Mouse (Mus musculus) heart, postnatal 0 days (tissue): Measurements from ENCODE around the gene Rnpep. TPM values are rescaled to one million over a fixed set of nuclear protein-coding genes. Genes with fewer than 3 reads are reported as not detected.
"Not testable (repeated sequence)": the region's sequence is repeated elsewhere in the genome, so short reads cannot be mapped to it uniquely, and the experiment has no call there.

Source experiments
- ATAC-seq: fragments of 200-750 bp; cut with Nextera tagmentation; 2 replicates; pipeline ENCODE4 v1.8.0; 2017; ENCODE audit warnings: low read depth, moderate number of reproducible peaks, moderate library complexity; ENCODE audit not compliant: insufficient read depth
- DNase-seq: peaks from one replicate; pipeline ENCODE4 v3.0.0-alpha.2; 2016; ENCODE audit warnings: low spot score
- H3K27ac ChIP-seq: fragments of 300-500 bp; sonication (generic); 2 replicates; pipeline ENCODE4 v1.5.1; 2014; ENCODE audit warnings: low read depth, mild to moderate bottlenecking
- H3K27me3 ChIP-seq: fragments of 300-500 bp; sonication (generic); 2 replicates; pipeline ENCODE4 v1.6.1; 2014; ENCODE audit warnings: low read length, mixed read lengths; ENCODE audit not compliant: control insufficient read depth, insufficient read depth
- H3K36me3 ChIP-seq: fragments of 300-500 bp; sonication (generic); replicated peaks from 2 replicates; pipeline ENCODE4 v1.6.1; 2014; ENCODE audit warnings: low read length, mixed read lengths; ENCODE audit not compliant: control insufficient read depth, insufficient read depth
- H3K4me1 ChIP-seq: fragments of 300-500 bp; sonication (generic); 2 replicates; pipeline ENCODE4 v1.6.1; 2014; ENCODE audit warnings: antibody characterized with exemption; ENCODE audit not compliant: control insufficient read depth, insufficient read depth
- H3K4me2 ChIP-seq: fragments of 300-500 bp; sonication (generic); 2 replicates; pipeline ENCODE4 v1.6.1; 2014; ENCODE audit warnings: low read depth, mild to moderate bottlenecking, low read length, moderate library complexity
- H3K4me3 ChIP-seq: fragments of 300-500 bp; sonication (generic); 2 replicates; pipeline ENCODE4 v1.5.1; 2014; ENCODE audit warnings: low read depth, low read length
- H3K9ac ChIP-seq: fragments of 300-500 bp; sonication (generic); replicated peaks from 2 replicates; pipeline ENCODE4 v1.6.1; 2014; ENCODE audit warnings: low read depth, low read length, mixed read lengths
- H3K9me3 ChIP-seq: fragments of 300-500 bp; sonication (generic); replicated peaks from 2 replicates; pipeline ENCODE4 v1.6.1; 2016; ENCODE audit warnings: low read length; ENCODE audit not compliant: control insufficient read depth
- CTCF ChIP-seq: IDR thresholded peaks from 2 replicates; pipeline ENCODE4 v1.5.1; 2016; ENCODE audit warnings: antibody characterized with exemption, control low read depth, low read depth
- EP300 ChIP-seq: IDR thresholded peaks from 2 replicates; pipeline ENCODE4 v1.6.1; 2016; ENCODE audit warnings: antibody characterized with exemption, low read depth
- WGBS: fragments of 180-500 bp; shearing (Covaris S2); extraction: QIAGEN DNeasy Blood & Tissue Kit; methylation state at CpG from one replicate; pipeline ENCODE4 v1.1.7; 2014; 5-methylcytosine and 5-hydroxymethylcytosine counted together
- polyA plus RNA-seq: library from polyadenylated mRNA; unstranded; fragments of >200 nt; fragmentation: Nextera tagmentation; extraction: Ambion mirVana; gene quantifications from 2 replicates; pipeline ENCODE4 v1.2.1, GENCODE M21; 2015
- total RNA-seq: library from RNA; depleted of rRNA; stranded (reverse); fragments of >200 nt; gene quantifications from 2 replicates; pipeline ENCODE4 v1.2.3, GENCODE M21; 2014; ENCODE audit warnings: low replicate concordance

The Rnpep gene
- total and polyA plus RNA-seq, 2 experiments from 2014 or later = 25.3 to 41.2 TPM

- Histone ChIP-seq H3K9ac (no peak overlapping the region), H3K4me2 (no peak overlapping the region), H3K4me1 (peaks cover 11% of the 10 kb centered on the region; the same call in 1 of the 2 replicates), H3K4me3 (no peak overlapping the region), H3K27ac (no peak overlapping the region), H3K9me3 (no peaks in the 10 kb centered on the region), H3K27me3 (peaks cover 50% of the 10 kb centered on the region), H3K36me3 (no peaks in the 10 kb centered on the region)
- TF ChIP-seq CTCF = no peak
- no peak for TF ChIP-seq EP300
- DNase-seq = no peak
- no peak for ATAC-seq
- WGBS = 82% methylated on average over 8 of the region's 8 CpGs
Observed at GRCm38 (mm10) chr1:135251405-135251804, 32.5 kb downstream of the Rnpep start.

GRCm38 (mm10) chr1:135250706-135251105, 33.2 kb downstream of the Rnpep start:
- Histone ChIP-seq H3K4me1 (peaks cover 11% of the 10 kb centered on the region; the same call in 1 of the 2 replicates), H3K9me3 (no peaks in the 10 kb centered on the region), H3K27me3 (peaks cover 44% of the 10 kb centered on the region), H3K27ac (no peak overlapping the region), H3K4me2 (no peak overlapping the region), H3K36me3 (no peaks in the 10 kb centered on the region), H3K9ac (no peak overlapping the region), H3K4me3 (no peak overlapping the region)
- DNase-seq = no peak
- 62% methylated on average over 2 of the region's 3 CpGs for WGBS
- no peak for ATAC-seq
- TF ChIP-seq CTCF (no peak), EP300 (no peak)

- no peak overlapping the region for H3K4me2 ChIP-seq
- no peak overlapping the region for H3K27ac ChIP-seq
- no peaks in the 10 kb centered on the region for H3K9me3 ChIP-seq
- DNase-seq = no peak
- no peak for TF ChIP-seq EP300
- no peak for TF ChIP-seq CTCF
- H3K4me1 ChIP-seq = peaks cover 11% of the 10 kb centered on the region; the same call in 1 of the 2 replicates
- no peak for ATAC-seq
- H3K9ac ChIP-seq = no peak overlapping the region
- no peaks in the 10 kb centered on the region for H3K36me3 ChIP-seq
- WGBS = 8% methylated on average over 15 of the region's 15 CpGs
- H3K4me3 ChIP-seq = no peak overlapping the region
- H3K27me3 ChIP-seq = peaks cover 37% of the 10 kb centered on the region
Observed at GRCm38 (mm10) chr1:135248434-135248850, 35.4 kb downstream of the Rnpep start.

- Histone ChIP-seq H3K4me1 (peaks cover 4% of the 10 kb centered on the region; the same call in 1 of the 2 replicates), H3K4me3 (no peak overlapping the region), H3K9me3 (no peaks in the 10 kb centered on the region), H3K9ac (no peak overlapping the region), H3K27me3 (peaks cover 18% of the 10 kb centered on the region), H3K36me3 (no peaks in the 10 kb centered on the region), H3K4me2 (no peak overlapping the region), H3K27ac (no peak overlapping the region)
- TF ChIP-seq EP300 = no peak
- no peak for TF ChIP-seq CTCF
- DNase-seq = no peak
- no peak for ATAC-seq
- 73% methylated on average over 8 of the region's 8 CpGs for WGBS
Observed at GRCm38 (mm10) chr1:135244014-135244413, 39.9 kb downstream of the Rnpep start.

- DNase-seq, ATAC-seq, H3K9me3 ChIP-seq, H3K4me1 ChIP-seq, H3K9ac ChIP-seq, H3K4me3 ChIP-seq, H3K4me2 ChIP-seq, H3K27ac ChIP-seq, H3K36me3 ChIP-seq, H3K27me3 ChIP-seq: not testable (repeated sequence)
- WGBS = 76% methylated on average over 4 of the region's 4 CpGs
Observed at GRCm38 (mm10) chr1:135240206-135240605, 43.7 kb downstream of the Rnpep start.

- H3K4me3 ChIP-seq = no peak overlapping the region
- H3K27ac ChIP-seq = no peak overlapping the region
- no peaks in the 10 kb centered on the region for H3K36me3 ChIP-seq
- no peak for ATAC-seq
- H3K4me2 ChIP-seq = no peak overlapping the region
- 0 out of 2 replicates have a peak, but pooled peaks cover 3% of the 10 kb centered on the region for H3K27me3 ChIP-seq
- H3K9ac ChIP-seq = no peak overlapping the region
- no peaks in the 10 kb centered on the region for H3K4me1 ChIP-seq
- WGBS = 65% methylated on average over 12 of the region's 12 CpGs
- TF ChIP-seq CTCF (no peak), EP300 (no peak)
- no peaks in the 10 kb centered on the region for H3K9me3 ChIP-seq
- no peak for DNase-seq
Observed at GRCm38 (mm10) chr1:135237131-135237851, 46.6 kb downstream of the Rnpep start.
